Mouse (Mus musculus) cerebellum, adult 2 months (tissue): ENCODE measurements at regions not wholly inside any gene's neighbourhood (a gene's known extent, or its start where the extent isn't known, plus 50 kb on each side); places are given as distances from the start of the nearest gene placed in this dataset.

ENCODE experiments used
- CTCF ChIP-seq: fragments of 200-500 bp; IDR thresholded peaks from 2 replicates; pipeline ENCODE4 v1.5.1; 2011; ENCODE audit warnings: low read depth, mild to moderate bottlenecking, control low read depth, low read length, moderate library complexity, borderline replicate concordance; ENCODE audit not compliant: insufficient read depth
- POLR2A ChIP-seq: fragments of 200-500 bp; IDR thresholded peaks from 2 replicates; pipeline ENCODE4 v1.6.1; 2011; ENCODE audit warnings: low read length, control low read depth, borderline replicate concordance; ENCODE audit not compliant: insufficient read depth

DNA sequence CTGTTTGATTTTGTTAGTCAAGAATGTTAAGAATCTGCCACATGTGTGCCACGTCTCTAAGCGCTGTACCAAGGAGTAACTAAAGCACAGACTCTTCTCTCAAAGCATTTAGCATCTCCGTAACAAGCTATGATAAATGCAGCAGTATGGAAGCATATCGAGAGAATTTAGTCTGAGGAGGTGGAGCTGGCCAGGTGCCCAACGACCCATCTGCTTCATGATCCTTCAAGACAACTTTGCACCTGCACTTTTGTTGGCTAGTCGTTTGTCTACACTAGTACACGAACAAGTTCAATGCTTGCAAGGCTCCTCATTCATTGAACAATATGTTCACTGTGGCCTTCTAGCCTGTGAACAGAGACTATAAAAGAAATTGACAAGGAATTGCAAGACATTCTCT lies 257.8 kb upstream of the Bmp2 start:
- TF ChIP-seq POLR2A (no peak), CTCF (no peak)
